Mouse (Mus musculus) frontal cortex, postnatal 36 days (tissue): Measurements from ENCODE around the gene Ighmbp2.
A peak's percentile ranks its signal among the peaks of the same experiment; 100 is the strongest.

Experiments used
- DNase-seq, 2 experiments: peaks; one replicate each; pipeline ENCODE4 v3.0.0; 2022; ENCODE audit warnings: low spot score in 2 of 2

The Ighmbp2 gene

GRCm38 (mm10) chr19:3282572-3283467 lies at the start of gene Ighmbp2, which contains the start of gene Mrpl21:
Gene Ighmbp2, minus strand, starts transcription at chr19:3283017.
Gene Mrpl21, plus strand, starts transcription at chr19:3282901.
- DNase-seq = peak; percentile 93 to 96

DNA sequence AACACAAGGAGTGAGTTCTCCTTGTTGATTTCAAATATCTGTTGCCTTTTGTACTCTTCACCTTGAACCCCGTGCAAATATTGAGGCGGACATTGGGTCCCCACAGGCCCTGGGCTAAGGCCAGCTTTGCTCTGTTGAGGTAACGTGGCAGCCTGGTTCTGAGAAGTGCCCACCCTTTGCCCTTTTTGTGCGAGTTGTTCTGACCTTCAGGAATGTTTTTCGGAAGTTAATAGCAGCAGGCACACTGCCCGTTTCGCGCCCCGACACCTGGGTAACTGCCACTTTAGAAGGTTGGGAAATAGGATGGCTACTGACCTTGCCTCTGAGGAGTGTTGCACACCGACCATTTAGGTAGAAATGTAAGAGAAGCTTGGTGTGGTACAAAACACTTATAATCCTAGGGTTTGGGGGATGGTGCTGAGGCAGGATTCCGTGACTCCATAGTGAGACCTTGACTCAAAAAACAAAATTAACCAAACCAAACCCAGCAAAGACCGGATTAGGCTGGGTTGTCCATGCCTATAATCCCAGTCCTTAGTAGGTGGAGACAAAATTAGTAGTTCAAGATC lies 43.7 kb upstream of the Ighmbp2 start:
- DNase-seq = no peak

- DNase-seq = no peak
These were observed 43.1 kb upstream of the Ighmbp2 start for GRCm38 (mm10) chr19:3325771-3326478.

DNA sequence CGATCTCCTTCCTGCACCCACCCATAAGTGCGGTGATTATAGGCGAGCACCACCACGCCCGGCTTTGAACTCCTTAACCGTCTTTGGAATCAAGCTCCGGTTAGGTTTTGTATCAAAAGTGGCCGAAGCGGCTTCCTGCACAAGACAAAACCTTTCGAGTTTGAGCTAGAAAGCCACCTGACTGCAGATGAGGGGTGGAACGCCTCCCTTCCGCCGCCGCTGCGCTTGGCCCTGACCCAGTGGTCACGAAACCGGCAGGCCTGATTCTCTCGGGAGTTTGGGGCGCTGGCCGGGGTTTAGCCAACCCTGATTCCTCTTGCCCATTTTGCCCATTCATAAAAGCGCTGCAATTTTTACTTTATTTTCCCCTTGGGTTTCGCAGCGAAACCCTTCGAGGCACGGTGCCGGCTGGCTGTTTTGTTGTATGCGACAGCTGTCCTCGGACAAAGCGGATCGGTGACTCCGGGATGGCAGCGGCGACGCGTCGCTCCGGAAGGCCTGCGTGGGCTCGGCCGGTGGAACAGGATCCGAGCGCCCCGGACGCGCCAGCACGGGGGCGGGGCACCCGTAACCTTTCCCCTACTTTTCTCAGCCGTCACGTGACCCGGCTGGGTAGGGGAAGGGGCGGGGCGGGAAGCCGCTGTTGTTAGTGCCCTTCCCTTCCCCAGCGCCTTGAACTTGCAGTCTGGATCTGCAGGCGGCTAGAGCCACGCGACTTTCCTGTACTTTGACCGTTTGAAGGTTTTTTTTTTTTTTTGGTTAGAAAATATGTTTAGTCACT lies 42.3 kb upstream of the Ighmbp2 start:
- DNase-seq = peak; percentile 63 to 73

- DNase-seq = peak in 1 of 2 experiments; percentile 11
These were observed 41.5 kb upstream of the Ighmbp2 start for GRCm38 (mm10) chr19:3324271-3324811.

DNA sequence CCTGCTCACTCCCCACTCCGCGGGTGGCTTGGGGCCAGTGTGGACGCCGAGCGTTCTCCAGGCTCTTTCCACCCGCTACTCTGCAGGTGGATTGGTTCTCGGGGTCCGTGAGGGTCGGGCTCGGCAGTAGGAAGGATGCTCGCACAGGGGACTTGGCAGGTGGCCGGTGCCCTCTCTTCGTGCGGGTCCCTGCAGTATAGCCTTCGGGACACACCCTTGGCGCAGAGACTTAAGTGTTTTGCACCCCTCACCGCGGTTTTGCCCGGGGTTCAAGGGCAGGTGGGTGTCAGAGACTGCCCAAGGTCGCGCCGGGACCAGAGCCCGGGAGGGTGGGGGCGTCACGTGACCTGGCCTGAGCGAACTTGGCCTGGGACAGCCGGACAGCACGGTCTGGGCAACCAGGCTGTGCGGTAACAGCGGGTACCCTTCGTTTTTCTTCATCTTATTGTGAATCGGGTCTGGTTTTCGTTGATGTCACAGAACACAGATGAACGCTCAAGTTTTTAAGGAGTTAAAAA lies 41.0 kb upstream of the Ighmbp2 start:
- DNase-seq = peak; percentile 15 to 24

GRCm38 (mm10) chr19:3323201-3323621 lies 40.4 kb upstream of the Ighmbp2 start:
- peak; percentile 29 to 58 for DNase-seq

- DNase-seq = no peak
These were observed 39.6 kb upstream of the Ighmbp2 start, which contains the start of gene Cpt1a for GRCm38 (mm10) chr19:3322261-3322969. Gene Cpt1a, plus strand, starts transcription at chr19:3322334.

DNA sequence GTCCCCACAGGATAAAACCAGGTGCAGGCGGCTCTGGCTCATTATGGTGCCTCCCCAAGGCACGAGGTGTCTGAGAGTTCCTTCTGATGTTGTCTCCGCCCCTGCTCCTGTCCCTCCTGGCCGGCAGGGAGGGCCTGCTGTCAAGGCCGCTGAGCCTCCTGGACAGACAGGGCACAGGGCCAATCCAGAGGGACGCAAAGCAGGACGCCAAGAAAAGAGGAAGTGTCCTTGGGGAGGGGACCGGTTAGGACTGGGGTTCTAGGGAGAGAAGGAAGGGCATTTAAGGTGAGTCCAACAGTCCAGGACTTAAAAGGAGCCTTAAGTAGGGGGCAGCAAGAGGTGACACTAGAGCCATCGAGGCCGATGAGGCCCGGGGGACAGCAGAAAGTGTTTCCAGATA lies 38.8 kb upstream of the Ighmbp2 start:
- no peak for DNase-seq

DNA sequence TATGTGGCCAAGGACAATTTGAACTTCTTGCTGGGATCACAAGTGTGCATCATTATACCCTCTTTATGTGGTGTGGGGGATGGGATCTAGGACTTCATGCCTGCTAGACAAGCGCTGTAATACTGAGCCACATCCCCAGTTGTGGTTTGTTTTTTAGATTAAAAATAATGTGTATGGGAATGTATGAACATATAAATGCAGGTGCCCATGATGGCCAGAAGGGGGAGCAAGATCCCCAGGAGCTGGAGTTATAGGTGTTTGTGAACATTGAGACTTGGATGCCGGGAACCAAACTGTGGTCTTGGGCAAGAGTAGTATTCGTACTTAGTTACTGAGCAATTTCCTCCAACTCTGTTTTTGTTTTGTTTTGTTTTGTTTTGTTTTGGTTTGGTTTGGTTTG lies 38.0 kb upstream of the Ighmbp2 start:
- DNase-seq = no peak

GRCm38 (mm10) chr19:3320086-3320485 lies 37.3 kb upstream of the Ighmbp2 start:
- DNase-seq = no peak

DNA sequence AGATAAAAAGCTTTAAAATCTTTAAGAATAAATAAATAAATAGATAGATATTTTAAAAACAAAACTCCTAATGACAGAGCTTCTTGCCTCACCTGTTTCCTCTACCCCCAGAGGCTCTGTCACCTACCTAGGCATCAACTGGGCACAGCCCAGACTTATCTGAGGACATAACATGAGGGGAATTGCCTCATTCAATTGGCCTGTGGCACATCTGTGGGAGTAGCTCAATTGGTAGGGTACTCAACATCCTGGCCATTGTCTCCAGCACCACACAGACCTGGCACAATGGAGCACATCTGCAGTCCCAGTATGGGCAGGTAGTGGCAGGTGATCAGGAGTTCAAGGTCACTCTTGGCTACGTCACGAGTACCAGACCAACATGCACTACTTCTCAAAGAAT lies 36.5 kb upstream of the Ighmbp2 start:
- no peak for DNase-seq

GRCm38 (mm10) chr19:3307175-3307949 lies 24.5 kb upstream of the Ighmbp2 start:
- no peak for DNase-seq

DNA sequence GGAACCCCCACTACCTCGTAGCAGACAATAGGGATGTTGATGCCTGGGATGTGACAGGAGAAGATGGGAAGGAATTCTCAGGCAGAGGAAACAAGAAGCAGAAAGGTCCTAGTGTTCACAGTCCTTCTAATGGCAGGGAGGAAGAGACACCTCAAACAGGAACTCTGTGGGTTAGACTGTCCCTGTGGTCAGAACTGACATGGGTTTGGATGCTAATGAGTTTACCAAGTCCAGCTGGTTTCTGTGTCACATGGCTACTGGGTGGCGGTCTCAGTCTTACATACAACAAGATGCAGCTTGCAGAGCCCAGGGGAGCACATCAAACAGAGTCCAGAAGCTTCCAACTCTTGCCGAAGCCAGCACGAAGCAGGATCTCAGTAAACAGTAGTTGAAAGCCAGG lies 21.2 kb upstream of the Ighmbp2 start:
- no peak for DNase-seq

- DNase-seq = no peak
These were observed 15.0 kb upstream of the Ighmbp2 start for GRCm38 (mm10) chr19:3297775-3298174.

DNA sequence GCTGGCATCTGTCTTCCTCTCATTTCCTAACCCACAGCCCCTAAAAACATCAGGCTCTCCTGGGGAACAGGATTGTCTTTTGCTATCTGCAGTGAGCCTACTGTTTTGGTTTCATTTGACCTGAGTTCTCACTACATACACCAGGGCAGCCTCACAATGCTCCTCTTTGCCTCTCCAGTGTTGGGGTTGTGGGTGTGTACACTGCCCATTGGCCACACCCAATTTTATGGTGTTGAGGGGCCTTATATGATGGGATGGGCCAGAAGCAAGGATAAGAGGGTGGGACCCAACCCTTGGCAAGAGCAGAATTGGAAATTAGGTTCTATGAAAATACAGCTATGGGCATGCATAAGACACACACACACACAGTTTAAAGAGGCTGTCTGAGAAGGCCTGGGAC lies 14.2 kb upstream of the Ighmbp2 start:
- no peak for DNase-seq

- DNase-seq = no peak
These were observed 12.4 kb upstream of the Ighmbp2 start for GRCm38 (mm10) chr19:3295245-3295644.

- DNase-seq = no peak
These were observed 10.2 kb upstream of the Ighmbp2 start for GRCm38 (mm10) chr19:3292993-3293392.

- DNase-seq = peak; percentile 46 to 71
These were observed 9.2 kb upstream of the Ighmbp2 start for GRCm38 (mm10) chr19:3292028-3292427.

DNA sequence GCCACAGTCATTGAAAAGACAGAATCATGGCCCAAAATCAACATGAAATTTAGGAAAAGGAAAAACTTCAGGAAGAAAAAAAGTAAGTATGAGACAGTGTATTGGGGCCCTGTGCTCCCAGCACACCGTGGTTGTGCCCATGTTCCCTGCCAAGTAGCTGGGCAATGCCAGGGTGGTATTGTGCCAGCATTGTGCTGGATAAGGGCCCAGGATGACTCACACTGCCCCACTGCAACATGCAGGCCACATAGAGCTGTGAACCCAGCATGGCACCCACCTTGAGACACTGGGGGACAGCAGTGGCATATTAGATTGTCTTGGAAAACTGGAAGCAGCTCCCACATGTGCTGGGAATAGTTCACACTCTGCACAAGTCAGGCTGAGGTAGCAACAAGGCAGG lies 6.2 kb upstream of the Ighmbp2 start:
- DNase-seq = no peak
